Mouse (Mus musculus) MN1 (cell line): ENCODE measurements at regions not wholly inside any gene's neighbourhood (a gene's known extent, or its start where the extent isn't known, plus 50 kb on each side); places are given as distances from the start of the nearest gene placed in this dataset.
"Not testable (repeated sequence)": the region's sequence is repeated elsewhere in the genome, so short reads cannot be mapped to it uniquely, and the experiment has no call there.

Experiments used
- DNase-seq: peaks from one replicate; pipeline ENCODE4 v3.0.0-alpha.2; 2016; ENCODE audit warnings: low spot score

GRCm38 (mm10) chr13:97485886-97486285 lies 245.0 kb downstream of the Enc1 start:
- no peak for DNase-seq

- DNase-seq = no peak
Observed at GRCm38 (mm10) chr13:97484808-97485545, 244.1 kb downstream of the Enc1 start.

- DNase-seq = no peak
Observed at GRCm38 (mm10) chr13:97483681-97484080, 242.8 kb downstream of the Enc1 start.

GRCm38 (mm10) chr13:97482439-97482946 lies 241.6 kb downstream of the Enc1 start:
- no peak for DNase-seq

GRCm38 (mm10) chr13:97481259-97481658 lies 240.4 kb downstream of the Enc1 start:
- DNase-seq = no peak

GRCm38 (mm10) chr13:97479066-97479586 lies 238.2 kb downstream of the Enc1 start:
- DNase-seq = no peak

GRCm38 (mm10) chr13:97473971-97474365 lies 233.1 kb downstream of the Enc1 start:
- no peak for DNase-seq

- DNase-seq = no peak
Observed at GRCm38 (mm10) chr13:97473256-97473970, 232.5 kb downstream of the Enc1 start.

GRCm38 (mm10) chr13:97469999-97470398 lies 229.1 kb downstream of the Enc1 start:
- DNase-seq = no peak

GRCm38 (mm10) chr13:97468874-97469593 lies 228.1 kb downstream of the Enc1 start:
- peak; percentile 21 for DNase-seq

GRCm38 (mm10) chr13:97466585-97466984 lies 225.7 kb downstream of the Enc1 start:
- DNase-seq = not testable (repeated sequence)

GRCm38 (mm10) chr13:97463798-97464197 lies 222.9 kb downstream of the Enc1 start:
- no peak for DNase-seq

GRCm38 (mm10) chr13:97462884-97463235 lies 222.0 kb downstream of the Enc1 start:
- DNase-seq = no peak

GRCm38 (mm10) chr13:97462110-97462883 lies 221.4 kb downstream of the Enc1 start:
- DNase-seq = no peak

- DNase-seq = no peak
Observed at GRCm38 (mm10) chr13:97461207-97461606, 220.3 kb downstream of the Enc1 start.

- DNase-seq = no peak
Observed at GRCm38 (mm10) chr13:97459106-97459505, 218.2 kb downstream of the Enc1 start.

- DNase-seq = no peak
Observed at GRCm38 (mm10) chr13:97455961-97456360, 215.1 kb downstream of the Enc1 start.

GRCm38 (mm10) chr13:97454715-97455114 lies 213.8 kb downstream of the Enc1 start:
- no peak for DNase-seq

GRCm38 (mm10) chr13:97453469-97453868 lies 212.6 kb downstream of the Enc1 start:
- DNase-seq = no peak

- no peak for DNase-seq
Observed at GRCm38 (mm10) chr13:97453090-97453430, 212.2 kb downstream of the Enc1 start.

GRCm38 (mm10) chr13:97452386-97453089 lies 211.6 kb downstream of the Enc1 start:
- DNase-seq = no peak
